Mouse (Mus musculus): ENCODE results near the gene Fam19a2. TPM values are rescaled to one million over a fixed set of nuclear protein-coding genes. Genes with fewer than 3 reads are reported as not detected.

Fam19a2 gene
- polyA plus RNA-seq, 1 experiment = not detected

GRCm38 (mm10) chr10:123456800-123457199 lies 193.0 kb downstream of the Fam19a2 start:
- no peak for TF ChIP-seq POLR2A (IDR thresholded peaks at IDR 0.05; ENCODE audit: low read depth, low read length)
- TF ChIP-seq CTCF (IDR thresholded peaks at IDR 0.05; ENCODE audit: extremely low read depth, insufficient read length, insufficient replicate concordance, low read depth, low read length) = no peak
- H3K27ac ChIP-seq (ENCODE audit: insufficient read depth, low read depth, low read length) = no peak overlapping the region
- H3K4me3 ChIP-seq (ENCODE audit: low read depth, low read length) = no peak overlapping the region
- H3K36me3 ChIP-seq (ENCODE audit: control insufficient read depth, insufficient read depth, low read length) = no peaks in the 10 kb centered on the region
- no peaks in the 10 kb centered on the region for H3K27me3 ChIP-seq (ENCODE audit: control insufficient read depth, insufficient read depth, low read length)
- no peaks in the 10 kb centered on the region for H3K4me1 ChIP-seq (ENCODE audit: control insufficient read depth, insufficient read depth, insufficient read length, low read length)
- WGBS = 81% methylated on average over 1 of the region's 1 CpGs

GRCm38 (mm10) chr10:123460466-123460865 lies 196.7 kb downstream of the Fam19a2 start:
- WGBS = 38% methylated on average over 5 of the region's 5 CpGs
- no peak overlapping the region for H3K4me3 ChIP-seq (ENCODE audit: low read depth, low read length)
- no peaks in the 10 kb centered on the region for H3K4me1 ChIP-seq (ENCODE audit: control insufficient read depth, insufficient read depth, insufficient read length, low read length)
- H3K36me3 ChIP-seq (ENCODE audit: control insufficient read depth, insufficient read depth, low read length) = no peaks in the 10 kb centered on the region
- TF ChIP-seq CTCF (IDR thresholded peaks at IDR 0.05; ENCODE audit: extremely low read depth, insufficient read length, insufficient replicate concordance, low read depth, low read length) (no peak), POLR2A (IDR thresholded peaks at IDR 0.05; ENCODE audit: low read depth, low read length) (no peak)
- H3K27ac ChIP-seq (ENCODE audit: insufficient read depth, low read depth, low read length) = no peak overlapping the region
- no peaks in the 10 kb centered on the region for H3K27me3 ChIP-seq (ENCODE audit: control insufficient read depth, insufficient read depth, low read length)

GRCm38 (mm10) chr10:123462305-123462704 lies 198.5 kb downstream of the Fam19a2 start:
- H3K27me3 ChIP-seq (ENCODE audit: control insufficient read depth, insufficient read depth, low read length) = no peaks in the 10 kb centered on the region
- no peak overlapping the region for H3K27ac ChIP-seq (ENCODE audit: insufficient read depth, low read depth, low read length)
- WGBS = 83% methylated on average over 3 of the region's 3 CpGs
- no peak overlapping the region for H3K4me3 ChIP-seq (ENCODE audit: low read depth, low read length)
- H3K4me1 ChIP-seq (ENCODE audit: control insufficient read depth, insufficient read depth, insufficient read length, low read length) = no peaks in the 10 kb centered on the region
- H3K36me3 ChIP-seq (ENCODE audit: control insufficient read depth, insufficient read depth, low read length) = no peaks in the 10 kb centered on the region
- TF ChIP-seq POLR2A (IDR thresholded peaks at IDR 0.05; ENCODE audit: low read depth, low read length) (no peak), CTCF (IDR thresholded peaks at IDR 0.05; ENCODE audit: extremely low read depth, insufficient read length, insufficient replicate concordance, low read depth, low read length) (no peak)

- no peaks in the 10 kb centered on the region for H3K36me3 ChIP-seq (ENCODE audit: control insufficient read depth, insufficient read depth, low read length)
- no peak for TF ChIP-seq POLR2A (IDR thresholded peaks at IDR 0.05; ENCODE audit: low read depth, low read length)
- no peak for TF ChIP-seq CTCF (IDR thresholded peaks at IDR 0.05; ENCODE audit: extremely low read depth, insufficient read length, insufficient replicate concordance, low read depth, low read length)
- no peaks in the 10 kb centered on the region for H3K27me3 ChIP-seq (ENCODE audit: control insufficient read depth, insufficient read depth, low read length)
- no peaks in the 10 kb centered on the region for H3K4me1 ChIP-seq (ENCODE audit: control insufficient read depth, insufficient read depth, insufficient read length, low read length)
- no peak overlapping the region for H3K4me3 ChIP-seq (ENCODE audit: low read depth, low read length)
- WGBS = 86% methylated on average over 3 of the region's 3 CpGs
- H3K27ac ChIP-seq (ENCODE audit: insufficient read depth, low read depth, low read length) = no peak overlapping the region
These were observed 251.0 kb downstream of the Fam19a2 start for GRCm38 (mm10) chr10:123514749-123515148.

- H3K36me3 ChIP-seq (ENCODE audit: control insufficient read depth, insufficient read depth, low read length) = no peaks in the 10 kb centered on the region
- TF ChIP-seq CTCF (IDR thresholded peaks at IDR 0.05; ENCODE audit: extremely low read depth, insufficient read length, insufficient replicate concordance, low read depth, low read length) (no peak), POLR2A (IDR thresholded peaks at IDR 0.05; ENCODE audit: low read depth, low read length) (no peak)
- no peaks in the 10 kb centered on the region for H3K27me3 ChIP-seq (ENCODE audit: control insufficient read depth, insufficient read depth, low read length)
- 84% methylated on average over 2 of the region's 2 CpGs for WGBS
- no peaks in the 10 kb centered on the region for H3K4me1 ChIP-seq (ENCODE audit: control insufficient read depth, insufficient read depth, insufficient read length, low read length)
- no peak overlapping the region for H3K27ac ChIP-seq (ENCODE audit: insufficient read depth, low read depth, low read length)
- H3K4me3 ChIP-seq (ENCODE audit: low read depth, low read length) = no peak overlapping the region
These were observed 256.8 kb downstream of the Fam19a2 start for GRCm38 (mm10) chr10:123520613-123521012.

GRCm38 (mm10) chr10:123521203-123521602 lies 257.4 kb downstream of the Fam19a2 start:
- H3K27me3 ChIP-seq (ENCODE audit: control insufficient read depth, insufficient read depth, low read length) = no peaks in the 10 kb centered on the region
- WGBS = 86% methylated on average over 6 of the region's 6 CpGs
- no peaks in the 10 kb centered on the region for H3K36me3 ChIP-seq (ENCODE audit: control insufficient read depth, insufficient read depth, low read length)
- no peak overlapping the region for H3K27ac ChIP-seq (ENCODE audit: insufficient read depth, low read depth, low read length)
- H3K4me3 ChIP-seq (ENCODE audit: low read depth, low read length) = no peak overlapping the region
- TF ChIP-seq CTCF (IDR thresholded peaks at IDR 0.05; ENCODE audit: extremely low read depth, insufficient read length, insufficient replicate concordance, low read depth, low read length) (no peak), POLR2A (IDR thresholded peaks at IDR 0.05; ENCODE audit: low read depth, low read length) (no peak)
- no peaks in the 10 kb centered on the region for H3K4me1 ChIP-seq (ENCODE audit: control insufficient read depth, insufficient read depth, insufficient read length, low read length)

GRCm38 (mm10) chr10:123525424-123525823 lies 261.6 kb downstream of the Fam19a2 start:
- H3K4me3 ChIP-seq (ENCODE audit: low read depth, low read length) = no peak overlapping the region
- 85% methylated on average over 5 of the region's 5 CpGs for WGBS
- no peaks in the 10 kb centered on the region for H3K27me3 ChIP-seq (ENCODE audit: control insufficient read depth, insufficient read depth, low read length)
- H3K27ac ChIP-seq (ENCODE audit: insufficient read depth, low read depth, low read length) = no peak overlapping the region
- no peaks in the 10 kb centered on the region for H3K4me1 ChIP-seq (ENCODE audit: control insufficient read depth, insufficient read depth, insufficient read length, low read length)
- TF ChIP-seq POLR2A (IDR thresholded peaks at IDR 0.05; ENCODE audit: low read depth, low read length) = no peak
- no peak for TF ChIP-seq CTCF (IDR thresholded peaks at IDR 0.05; ENCODE audit: extremely low read depth, insufficient read length, insufficient replicate concordance, low read depth, low read length)
- no peaks in the 10 kb centered on the region for H3K36me3 ChIP-seq (ENCODE audit: control insufficient read depth, insufficient read depth, low read length)

GRCm38 (mm10) chr10:123526059-123526458 lies 262.3 kb downstream of the Fam19a2 start:
- TF ChIP-seq CTCF (IDR thresholded peaks at IDR 0.05; ENCODE audit: extremely low read depth, insufficient read length, insufficient replicate concordance, low read depth, low read length) = no peak
- no peak for TF ChIP-seq POLR2A (IDR thresholded peaks at IDR 0.05; ENCODE audit: low read depth, low read length)
- WGBS = 75% methylated on average over 3 of the region's 3 CpGs
- H3K27me3 ChIP-seq (ENCODE audit: control insufficient read depth, insufficient read depth, low read length) = no peaks in the 10 kb centered on the region
- H3K4me1 ChIP-seq (ENCODE audit: control insufficient read depth, insufficient read depth, insufficient read length, low read length) = no peaks in the 10 kb centered on the region
- no peak overlapping the region for H3K4me3 ChIP-seq (ENCODE audit: low read depth, low read length)
- H3K36me3 ChIP-seq (ENCODE audit: control insufficient read depth, insufficient read depth, low read length) = no peaks in the 10 kb centered on the region
- no peak overlapping the region for H3K27ac ChIP-seq (ENCODE audit: insufficient read depth, low read depth, low read length)

Data from small intestine, adult 2 months (tissue).